Mouse (Mus musculus): Measurements from ENCODE around the gene Ctnna3.

DNA sequence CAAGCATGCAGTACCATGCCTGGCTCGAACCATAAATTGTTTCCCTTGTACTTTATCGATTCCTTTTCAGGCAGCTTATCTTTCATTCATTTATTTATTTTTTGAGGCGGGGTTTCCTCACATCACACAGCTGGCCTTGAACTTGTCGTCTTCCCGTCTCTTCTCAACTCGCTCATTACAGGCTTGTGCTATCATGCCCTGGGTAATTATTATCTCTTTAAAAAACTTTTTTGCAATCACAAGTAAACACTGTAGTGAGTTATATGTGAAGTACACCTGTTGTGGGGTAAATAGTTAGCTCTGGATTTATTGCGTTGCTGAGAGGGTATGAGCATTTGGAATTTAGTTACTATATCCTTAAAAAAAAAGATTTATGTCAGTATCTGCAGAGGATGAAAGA is 14.6 kb upstream of the Ctnna3 start:
- TF ChIP-seq CTCF (IDR thresholded peaks at IDR 0.05; ENCODE audit: borderline replicate concordance, extremely low read depth, insufficient read depth, insufficient read length), result no peak
- no peak for TF ChIP-seq POLR2A (IDR thresholded peaks at IDR 0.05; ENCODE audit: borderline replicate concordance, extremely low read depth, insufficient read depth, insufficient read length, poor library complexity, severe bottlenecking)

All from brain, embryonic 14.5 days (tissue).